Mouse (Mus musculus): Measurements from ENCODE around the gene Rabgap1.

The Rabgap1 gene

DNA sequence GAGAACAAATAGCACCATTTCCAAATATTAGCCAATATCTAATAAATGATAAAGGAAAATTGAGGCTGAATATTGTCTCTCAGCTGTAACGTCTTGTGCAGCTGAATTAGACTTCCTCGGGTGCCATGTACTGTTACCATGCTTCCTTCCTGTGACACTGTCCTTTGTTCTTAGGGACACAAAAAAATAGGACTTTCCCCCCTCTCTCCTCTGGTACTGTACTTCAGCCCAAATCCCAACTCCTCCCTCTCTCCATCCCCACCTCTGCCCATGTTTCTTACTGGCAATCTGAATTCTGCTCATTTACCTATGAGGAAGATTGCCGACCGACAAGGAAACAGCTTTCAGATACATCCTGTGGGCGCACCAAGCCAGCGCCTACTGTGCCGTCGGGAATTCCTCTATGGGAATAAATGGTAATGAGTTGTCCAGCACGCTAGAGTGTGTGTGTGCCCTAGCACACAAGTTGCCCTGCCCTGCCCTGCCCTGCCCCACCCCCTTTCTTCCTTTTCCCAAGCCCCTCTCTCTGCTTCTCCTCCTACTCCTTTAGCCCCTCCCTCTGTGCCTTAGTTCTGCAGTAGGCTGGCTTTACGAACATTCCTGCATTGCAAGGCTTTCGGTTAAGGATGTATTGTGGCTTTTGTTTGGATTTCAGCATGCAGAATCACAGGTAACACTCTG is 73.1 kb downstream of the Rabgap1 start, which contains the start of gene Gpr21:
TSS of gene Gpr21 (plus strand) at position 303 of the 681 bp plus-strand sequence.
- DNase-seq (ENCODE audit: low spot score) = no peak

DNA sequence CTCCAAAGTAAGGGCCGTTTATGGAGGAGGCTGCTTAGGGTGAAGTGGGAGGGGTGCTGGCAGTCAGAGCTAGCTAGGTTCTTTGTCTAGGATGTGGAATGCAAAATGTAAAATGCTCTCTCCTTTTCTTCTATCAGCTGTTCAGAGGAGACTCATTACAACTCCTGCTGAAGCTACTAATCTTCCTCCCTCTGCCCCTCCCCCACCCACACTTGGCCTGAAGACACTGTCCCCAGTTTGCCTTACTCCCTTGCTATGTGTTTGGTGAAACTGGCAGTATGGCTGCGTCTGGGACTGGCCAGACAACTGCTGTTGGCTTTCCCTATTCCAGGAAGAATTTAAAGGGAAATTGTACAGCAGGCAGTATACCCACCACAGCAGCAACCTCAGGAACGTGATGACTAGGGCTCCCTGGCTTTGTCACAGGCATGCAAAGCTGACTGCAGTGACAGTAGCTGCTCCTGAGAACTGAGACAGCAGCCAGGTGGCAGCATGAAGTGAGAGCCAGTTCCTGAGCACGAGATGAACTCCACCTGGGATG is 73.9 kb downstream of the Rabgap1 start:
- no peak for DNase-seq (ENCODE audit: low spot score)

DNA sequence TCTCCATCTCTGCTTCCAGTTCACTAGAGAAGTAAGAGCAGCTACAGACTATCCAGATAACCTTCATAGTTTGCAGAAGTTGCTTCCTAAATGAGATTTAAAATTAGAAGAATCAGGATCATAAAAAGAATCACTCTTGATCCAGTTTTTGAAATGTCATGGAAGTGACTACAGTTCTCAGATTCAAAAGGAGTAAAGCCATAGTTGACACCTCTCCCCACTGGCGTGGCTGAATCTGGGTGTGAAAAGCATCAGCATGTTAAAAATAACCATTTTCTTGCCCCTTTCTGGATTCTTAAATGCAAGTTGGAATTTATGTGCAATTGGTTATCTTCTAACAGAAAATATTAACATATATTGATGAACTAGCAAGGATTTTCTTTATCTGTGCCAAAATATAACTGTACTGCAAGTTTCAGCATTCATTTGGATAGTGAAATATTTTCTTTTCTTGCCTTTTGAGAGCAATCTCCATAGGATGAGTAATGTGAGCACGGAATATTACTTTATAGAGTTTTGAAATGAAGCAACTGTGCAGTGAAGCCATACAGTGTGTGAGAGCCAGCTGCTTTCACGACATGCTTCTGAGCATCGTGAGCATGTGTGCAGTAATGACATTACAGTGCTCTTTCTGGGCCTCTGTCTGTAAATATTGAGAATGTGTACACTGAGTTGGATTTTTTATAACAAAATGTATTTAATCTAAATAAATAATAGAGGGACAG is 75.6 kb downstream of the Rabgap1 start:
- DNase-seq (ENCODE audit: low spot score) = no peak

DNA sequence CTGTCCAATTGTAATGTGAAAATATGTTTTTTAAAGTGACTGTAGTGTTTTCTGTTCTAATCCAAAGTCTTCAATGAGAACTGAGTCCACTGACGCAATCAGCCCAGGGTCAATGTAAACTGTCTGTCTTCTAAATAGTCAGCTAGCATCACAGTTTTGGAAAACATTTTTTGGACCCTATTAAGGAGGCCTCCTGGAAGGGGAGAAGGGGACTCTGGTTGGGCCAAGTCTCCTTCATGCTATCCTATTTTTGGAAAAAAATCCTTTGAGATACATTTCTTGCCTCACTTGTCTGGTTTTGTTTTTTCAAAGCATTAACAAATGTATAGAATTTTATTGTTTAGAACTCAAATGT is 76.2 kb downstream of the Rabgap1 start:
- no peak for DNase-seq (ENCODE audit: low spot score)

DNA sequence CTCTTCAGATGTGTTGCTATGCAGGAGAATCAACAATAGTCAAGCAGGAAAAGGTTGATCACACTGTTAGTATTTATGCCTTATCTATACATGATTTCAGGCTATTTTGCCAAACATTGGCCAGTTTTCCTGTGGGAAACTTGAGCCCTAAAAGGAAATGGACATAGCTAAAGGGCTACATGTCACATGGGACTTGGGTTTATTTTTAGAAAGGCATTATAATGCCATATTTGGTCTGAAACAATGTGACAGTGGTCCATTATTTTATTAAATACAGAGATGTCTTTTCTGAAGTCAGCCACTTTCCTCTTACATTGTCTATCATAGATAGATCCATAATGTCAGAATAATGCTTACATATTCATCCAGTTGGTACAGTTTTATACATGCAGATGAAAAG is 84.5 kb downstream of the Rabgap1 start:
- no peak for DNase-seq (ENCODE audit: low spot score)

DNA sequence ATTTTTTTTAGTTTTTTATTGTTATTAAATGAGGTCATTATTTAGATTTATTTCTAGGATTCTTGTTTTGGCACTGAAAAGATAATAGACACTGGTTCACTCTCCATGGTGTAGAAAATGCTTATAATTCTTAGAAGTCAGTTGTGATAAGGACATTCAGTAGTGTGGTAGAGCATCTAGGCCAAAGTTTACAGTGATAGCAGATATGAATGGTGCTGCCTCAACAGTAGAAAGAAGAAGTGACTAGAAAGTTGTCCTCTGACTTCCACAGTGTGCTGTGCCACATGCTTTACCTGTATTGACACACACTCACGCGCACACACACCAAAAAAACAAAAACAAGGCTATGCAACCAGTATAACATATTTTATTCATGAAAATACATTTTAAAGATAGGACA is 86.3 kb downstream of the Rabgap1 start:
- no peak for DNase-seq (ENCODE audit: low spot score)

DNA sequence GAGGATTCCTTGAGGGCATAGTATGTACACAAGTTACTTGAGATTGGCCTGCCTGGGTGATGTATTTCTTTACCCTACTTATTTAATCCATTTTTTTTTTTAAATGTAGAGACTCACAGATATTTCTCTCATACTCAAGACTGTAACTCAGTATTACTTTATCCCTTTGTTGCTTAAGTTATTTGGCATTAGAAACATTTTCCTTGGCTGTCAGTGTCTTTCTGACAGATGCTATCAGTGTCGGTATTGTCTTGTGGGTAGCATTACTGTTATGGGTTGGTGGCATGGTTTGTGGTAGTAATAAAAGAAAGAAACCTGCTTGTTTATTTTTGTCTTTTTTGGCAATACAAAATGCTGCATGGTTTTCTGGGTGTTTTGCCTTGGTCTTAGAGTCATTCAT is 87.7 kb downstream of the Rabgap1 start:
- DNase-seq (ENCODE audit: low spot score) = no peak

GRCm38 (mm10) chr2:37531639-37532038 is 88.6 kb downstream of the Rabgap1 start:
- DNase-seq (ENCODE audit: low spot score) = no peak

GRCm38 (mm10) chr2:37549346-37550012 is 106.4 kb downstream of the Rabgap1 start:
- DNase-seq (ENCODE audit: low spot score) = no peak

DNA sequence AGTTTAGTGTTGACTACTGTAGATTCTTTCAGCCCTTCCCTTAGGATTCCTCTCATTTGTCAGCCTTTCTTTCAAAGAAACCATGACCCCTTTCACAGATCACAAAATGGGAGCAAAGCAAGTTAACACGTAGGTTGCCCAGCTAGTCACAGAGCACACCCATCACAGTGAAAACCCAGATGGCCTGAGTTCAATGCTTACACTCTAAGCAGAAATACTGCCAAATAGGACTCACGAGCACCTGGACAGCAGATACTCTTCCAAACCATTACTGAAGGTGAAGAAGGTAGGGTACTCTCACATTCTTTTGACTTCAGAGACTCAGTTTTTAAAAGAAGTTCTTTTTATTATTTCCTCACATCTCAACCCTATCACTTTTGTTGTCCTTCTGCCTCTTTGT is 113.3 kb downstream of the Rabgap1 start:
- no peak for DNase-seq (ENCODE audit: low spot score)

- DNase-seq (ENCODE audit: low spot score) = no peak
These were observed 122.5 kb downstream of the Rabgap1 start for GRCm38 (mm10) chr2:37565579-37565978.

- no peak for DNase-seq (ENCODE audit: low spot score)
These were observed 123.0 kb downstream of the Rabgap1 start for GRCm38 (mm10) chr2:37566035-37566434.

- DNase-seq (ENCODE audit: low spot score) = no peak
These were observed 126.8 kb downstream of the Rabgap1 start for GRCm38 (mm10) chr2:37569888-37570287.

- no peak for DNase-seq (ENCODE audit: low spot score)
These were observed 127.6 kb downstream of the Rabgap1 start for GRCm38 (mm10) chr2:37570703-37571102.

- DNase-seq (ENCODE audit: low spot score) = no peak
These were observed 129.1 kb downstream of the Rabgap1 start for GRCm38 (mm10) chr2:37572141-37572540.

GRCm38 (mm10) chr2:37576661-37577060 is 133.6 kb downstream of the Rabgap1 start:
- no peak for DNase-seq (ENCODE audit: low spot score)

DNA sequence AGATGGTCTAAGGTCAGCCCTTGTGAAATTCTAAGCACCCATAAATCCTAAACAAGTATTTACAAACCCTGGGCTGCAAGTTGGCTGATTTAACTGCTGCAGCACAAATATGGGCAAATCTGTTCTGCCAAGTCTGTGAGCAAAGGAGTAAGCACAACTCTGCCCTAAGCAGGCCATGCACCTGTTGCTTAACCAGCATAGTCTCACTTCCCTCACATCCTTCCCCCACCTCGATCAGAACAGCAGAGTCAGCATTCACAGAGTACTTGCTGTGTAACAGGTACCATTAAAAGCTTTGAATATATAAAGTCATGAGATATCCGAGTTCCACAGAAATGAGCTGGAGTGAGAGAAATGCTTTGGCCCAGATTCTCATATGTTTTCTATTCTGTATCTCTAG is 135.1 kb downstream of the Rabgap1 start:
- DNase-seq (ENCODE audit: low spot score) = no peak

DNA sequence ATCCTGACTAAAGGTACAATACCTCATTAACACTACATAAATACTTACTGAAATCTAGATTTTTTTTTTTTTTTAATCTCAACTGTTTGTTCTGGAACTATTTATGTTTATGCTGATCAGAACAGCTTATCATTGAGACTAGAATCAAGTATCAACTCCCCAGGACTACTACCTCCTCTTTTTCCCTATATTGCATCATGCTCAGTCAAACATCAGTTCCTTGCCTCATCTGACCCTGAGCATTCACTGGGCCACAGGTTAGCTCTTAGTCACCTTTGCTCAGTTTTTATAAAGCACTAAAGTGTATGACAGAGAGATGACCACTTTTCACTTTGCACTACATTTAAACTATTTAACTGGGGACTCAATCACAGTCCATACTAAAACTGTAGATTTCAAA is 144.8 kb downstream of the Rabgap1 start:
- no peak for DNase-seq (ENCODE audit: low spot score)
